Mouse (Mus musculus): ENCODE results near the gene Alx3. TPM values are rescaled to one million over a fixed set of nuclear protein-coding genes. Genes with fewer than 3 reads are reported as not detected.
A peak's percentile ranks its signal among the peaks of the same experiment; 100 is the strongest.

Alx3 gene
- polyA plus RNA-seq, 1 experiment from 2014 or later = not detected

DNA sequence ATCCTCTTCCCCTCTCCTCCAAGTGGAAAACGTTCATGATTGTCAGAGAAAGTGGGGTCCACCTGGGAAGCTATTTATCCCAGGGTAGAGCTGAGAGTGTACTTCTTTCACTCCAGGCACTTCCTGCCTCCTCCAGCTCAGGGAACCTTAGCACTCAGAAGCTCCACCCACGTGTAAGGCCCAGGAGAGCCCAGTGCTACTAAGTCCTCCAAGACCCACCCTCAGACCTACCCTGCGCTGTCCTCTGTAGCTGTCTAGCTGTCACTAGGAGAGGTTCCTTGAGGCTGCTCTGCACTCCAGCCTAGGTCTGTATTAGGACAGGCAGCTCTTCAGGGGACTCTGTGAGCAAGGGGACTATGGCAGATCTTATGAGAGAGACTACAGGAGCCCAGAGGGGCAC, 36.1 kb upstream of the Alx3 start:
- H3K4me1 ChIP-seq (ENCODE audit: insufficient read depth, low read depth, low read length) = no peaks in the 10 kb centered on the region
- H3K27me3 ChIP-seq (replicated peaks; ENCODE audit: insufficient read depth, low read length) = no peaks in the 10 kb centered on the region
- no peak for TF ChIP-seq CTCF (IDR thresholded peaks at IDR 0.05)
- 18% methylated on average over 3 of the region's 3 CpGs for WGBS
- ATAC-seq (peak; percentile 33; the same call in 1 of the 2 replicates), DNase-seq (ENCODE audit: low spot score) (no peak)
- no peaks in the 10 kb centered on the region for H3K36me3 ChIP-seq (ENCODE audit: insufficient read depth, low read length)
- H3K9ac ChIP-seq (replicated peaks; ENCODE audit: low read depth) = no peak overlapping the region
- no peaks in the 10 kb centered on the region for H3K9me3 ChIP-seq (ENCODE audit: low read length)
- H3K27ac ChIP-seq (ENCODE audit: low read length) = no peak overlapping the region
- H3K4me3 ChIP-seq (ENCODE audit: low read depth, low read length) = no peak overlapping the region
- no peak overlapping the region for H3K4me2 ChIP-seq (replicated peaks; ENCODE audit: low read depth, low read length)

GRCm38 (mm10) chr3:107559183-107559582, 35.6 kb upstream of the Alx3 start:
- Histone ChIP-seq H3K27ac (ENCODE audit: low read length) (no peak overlapping the region), H3K27me3 (replicated peaks; ENCODE audit: insufficient read depth, low read length) (no peaks in the 10 kb centered on the region), H3K4me1 (ENCODE audit: insufficient read depth, low read depth, low read length) (no peaks in the 10 kb centered on the region), H3K4me3 (ENCODE audit: low read depth, low read length) (no peak overlapping the region), H3K36me3 (ENCODE audit: insufficient read depth, low read length) (no peaks in the 10 kb centered on the region), H3K9me3 (ENCODE audit: low read length) (no peaks in the 10 kb centered on the region), H3K9ac (replicated peaks; ENCODE audit: low read depth) (no peak overlapping the region), H3K4me2 (replicated peaks; ENCODE audit: low read depth, low read length) (no peak overlapping the region)
- TF ChIP-seq EP300 (IDR thresholded peaks at IDR 0.05) (no peak), CTCF (IDR thresholded peaks at IDR 0.05) (peak; percentile 97)
- peak; percentile 80 for DNase-seq (ENCODE audit: low spot score)
- 8% methylated on average over 3 of the region's 3 CpGs for WGBS
- peak; percentile 81 for ATAC-seq

GRCm38 (mm10) chr3:107562104-107562503, 32.7 kb upstream of the Alx3 start:
- Histone ChIP-seq H3K36me3 (ENCODE audit: insufficient read depth, low read length) (no peaks in the 10 kb centered on the region), H3K4me1 (ENCODE audit: insufficient read depth, low read depth, low read length) (no peaks in the 10 kb centered on the region), H3K9me3 (ENCODE audit: low read length) (no peaks in the 10 kb centered on the region), H3K9ac (replicated peaks; ENCODE audit: low read depth) (no peak overlapping the region), H3K27me3 (replicated peaks; ENCODE audit: insufficient read depth, low read length) (no peaks in the 10 kb centered on the region), H3K4me2 (replicated peaks; ENCODE audit: low read depth, low read length) (no peak overlapping the region), H3K27ac (ENCODE audit: low read length) (no peak overlapping the region), H3K4me3 (ENCODE audit: low read depth, low read length) (no peak overlapping the region)
- ATAC-seq (no peak), DNase-seq (ENCODE audit: low spot score) (no peak)
- TF ChIP-seq CTCF (IDR thresholded peaks at IDR 0.05) (no peak; the same call in 1 of the 2 replicates), EP300 (IDR thresholded peaks at IDR 0.05) (no peak)
- WGBS = 80% methylated on average over 2 of the region's 2 CpGs

DNA sequence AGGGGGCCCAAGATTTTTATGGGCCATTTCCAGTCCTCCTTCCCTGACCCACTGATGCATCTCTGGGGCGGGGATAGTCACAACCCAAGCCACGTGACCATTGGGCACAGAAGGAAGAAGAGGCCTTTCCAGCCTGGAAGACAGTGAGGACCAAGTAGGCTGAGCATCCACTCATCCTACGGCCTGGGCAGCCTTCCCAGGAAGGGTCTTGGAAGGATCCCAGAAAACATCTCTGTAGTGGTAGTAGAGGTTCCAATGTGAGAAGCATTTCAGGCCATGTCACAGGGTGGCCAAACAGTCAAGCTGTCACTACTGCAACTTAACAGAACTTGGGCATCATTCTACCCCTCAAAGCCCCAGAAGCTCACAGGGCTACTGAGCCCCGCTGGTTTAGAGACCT, 32.2 kb upstream of the Alx3 start:
- H3K9me3 ChIP-seq (ENCODE audit: low read length) = no peaks in the 10 kb centered on the region

DNA sequence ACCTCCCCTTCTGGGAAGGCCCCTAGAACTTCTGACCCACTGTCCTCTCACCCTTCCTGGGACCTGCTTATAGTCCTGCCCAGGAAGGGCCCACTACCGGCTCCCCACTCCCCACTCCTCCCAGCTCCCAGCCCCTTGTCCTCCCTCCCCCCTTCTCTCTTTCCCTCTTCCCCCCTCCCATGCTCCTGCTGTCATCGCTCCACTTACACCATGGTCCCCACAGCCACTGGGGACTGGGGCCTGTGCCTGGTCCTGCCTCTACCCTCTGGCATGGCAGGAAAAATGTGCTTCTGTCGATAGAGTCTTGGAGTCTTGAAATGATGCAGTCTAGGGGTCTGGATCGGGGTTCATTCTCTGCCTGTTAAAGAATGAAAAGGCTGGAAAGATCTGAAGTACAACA, 31.0 kb upstream of the Alx3 start:
- H3K27ac ChIP-seq (ENCODE audit: low read length) = no peak overlapping the region
- DNase-seq (ENCODE audit: low spot score) (no peak), ATAC-seq (peak; percentile 39)
- H3K27me3 ChIP-seq (replicated peaks; ENCODE audit: insufficient read depth, low read length) = no peaks in the 10 kb centered on the region
- H3K4me1 ChIP-seq (ENCODE audit: insufficient read depth, low read depth, low read length) = no peaks in the 10 kb centered on the region
- H3K36me3 ChIP-seq (ENCODE audit: insufficient read depth, low read length) = no peaks in the 10 kb centered on the region
- 36% methylated on average over 4 of the region's 4 CpGs for WGBS
- no peak overlapping the region for H3K4me3 ChIP-seq (ENCODE audit: low read depth, low read length)
- no peak for TF ChIP-seq CTCF (IDR thresholded peaks at IDR 0.05)
- no peak for TF ChIP-seq EP300 (IDR thresholded peaks at IDR 0.05)
- H3K4me2 ChIP-seq (replicated peaks; ENCODE audit: low read depth, low read length) = no peak overlapping the region
- no peak overlapping the region for H3K9ac ChIP-seq (replicated peaks; ENCODE audit: low read depth)
- no peaks in the 10 kb centered on the region for H3K9me3 ChIP-seq (ENCODE audit: low read length)

More for the DNA sequence above, 32.2 kb upstream of the Alx3 start:
- ATAC-seq (no peak), DNase-seq (ENCODE audit: low spot score) (no peak)
- Histone ChIP-seq H3K27me3 (replicated peaks; ENCODE audit: insufficient read depth, low read length) (no peaks in the 10 kb centered on the region), H3K4me1 (ENCODE audit: insufficient read depth, low read depth, low read length) (no peaks in the 10 kb centered on the region), H3K9ac (replicated peaks; ENCODE audit: low read depth) (no peak overlapping the region), H3K4me3 (ENCODE audit: low read depth, low read length) (no peak overlapping the region), H3K36me3 (ENCODE audit: insufficient read depth, low read length) (no peaks in the 10 kb centered on the region), H3K4me2 (replicated peaks; ENCODE audit: low read depth, low read length) (no peak overlapping the region), H3K27ac (ENCODE audit: low read length) (no peak overlapping the region)
- TF ChIP-seq CTCF (IDR thresholded peaks at IDR 0.05) (no peak), EP300 (IDR thresholded peaks at IDR 0.05) (no peak)
- 66% methylated on average over 3 of the region's 4 CpGs for WGBS

- H3K36me3 ChIP-seq (ENCODE audit: insufficient read depth, low read length) = no peaks in the 10 kb centered on the region
- no peak for DNase-seq (ENCODE audit: low spot score)
- TF ChIP-seq EP300 (IDR thresholded peaks at IDR 0.05) (no peak), CTCF (IDR thresholded peaks at IDR 0.05) (no peak)
- no peak overlapping the region for H3K9ac ChIP-seq (replicated peaks; ENCODE audit: low read depth)
- H3K9me3 ChIP-seq (ENCODE audit: low read length) = no peaks in the 10 kb centered on the region
- H3K4me2 ChIP-seq (replicated peaks; ENCODE audit: low read depth, low read length) = no peak overlapping the region
- H3K4me3 ChIP-seq (ENCODE audit: low read depth, low read length) = no peak overlapping the region
- WGBS = 12% methylated on average over 3 of the region's 3 CpGs
- no peak for ATAC-seq
- H3K27me3 ChIP-seq (replicated peaks; ENCODE audit: insufficient read depth, low read length) = no peaks in the 10 kb centered on the region
- H3K27ac ChIP-seq (ENCODE audit: low read length) = no peak overlapping the region
- H3K4me1 ChIP-seq (ENCODE audit: insufficient read depth, low read depth, low read length) = no peaks in the 10 kb centered on the region
Observed at GRCm38 (mm10) chr3:107565331-107565730, 29.5 kb upstream of the Alx3 start.

GRCm38 (mm10) chr3:107567766-107568165, 27.1 kb upstream of the Alx3 start:
- Histone ChIP-seq H3K4me2 (replicated peaks; ENCODE audit: low read depth, low read length) (no peak overlapping the region), H3K27me3 (replicated peaks; ENCODE audit: insufficient read depth, low read length) (no peaks in the 10 kb centered on the region), H3K4me1 (ENCODE audit: insufficient read depth, low read depth, low read length) (no peaks in the 10 kb centered on the region), H3K36me3 (ENCODE audit: insufficient read depth, low read length) (no peaks in the 10 kb centered on the region), H3K9ac (replicated peaks; ENCODE audit: low read depth) (no peak overlapping the region), H3K27ac (ENCODE audit: low read length) (no peak overlapping the region), H3K9me3 (ENCODE audit: low read length) (no peaks in the 10 kb centered on the region), H3K4me3 (ENCODE audit: low read depth, low read length) (no peak overlapping the region)
- DNase-seq (ENCODE audit: low spot score) (no peak), ATAC-seq (no peak)
- WGBS = 69% methylated on average over 7 of the region's 7 CpGs
- TF ChIP-seq EP300 (IDR thresholded peaks at IDR 0.05) (no peak), CTCF (IDR thresholded peaks at IDR 0.05) (no peak)

Data from lung, postnatal 0 days (tissue).